Mouse (Mus musculus) C3H10T1/2 (cell line): ENCODE data around the gene Tgfa. TPM values are rescaled to one million over a fixed set of nuclear protein-coding genes. Genes with fewer than 3 reads are reported as not detected.

Source experiments
- polyA plus RNA-seq, 2 experiments: library from polyadenylated mRNA; unstranded; fragments of >200 nt; fragmentation: generic; extraction: Trizol; gene quantifications; one replicate each; pipeline ENCODE4 v1.2.1; 2012; ENCODE audit warnings: missing spikeins in 2 of 2

Gene Tgfa
- 1 to 10 TPM in 1 of 2 experiments, under 1 TPM in 1; 0.44 to 1.0 TPM for polyA plus RNA-seq

DNA sequence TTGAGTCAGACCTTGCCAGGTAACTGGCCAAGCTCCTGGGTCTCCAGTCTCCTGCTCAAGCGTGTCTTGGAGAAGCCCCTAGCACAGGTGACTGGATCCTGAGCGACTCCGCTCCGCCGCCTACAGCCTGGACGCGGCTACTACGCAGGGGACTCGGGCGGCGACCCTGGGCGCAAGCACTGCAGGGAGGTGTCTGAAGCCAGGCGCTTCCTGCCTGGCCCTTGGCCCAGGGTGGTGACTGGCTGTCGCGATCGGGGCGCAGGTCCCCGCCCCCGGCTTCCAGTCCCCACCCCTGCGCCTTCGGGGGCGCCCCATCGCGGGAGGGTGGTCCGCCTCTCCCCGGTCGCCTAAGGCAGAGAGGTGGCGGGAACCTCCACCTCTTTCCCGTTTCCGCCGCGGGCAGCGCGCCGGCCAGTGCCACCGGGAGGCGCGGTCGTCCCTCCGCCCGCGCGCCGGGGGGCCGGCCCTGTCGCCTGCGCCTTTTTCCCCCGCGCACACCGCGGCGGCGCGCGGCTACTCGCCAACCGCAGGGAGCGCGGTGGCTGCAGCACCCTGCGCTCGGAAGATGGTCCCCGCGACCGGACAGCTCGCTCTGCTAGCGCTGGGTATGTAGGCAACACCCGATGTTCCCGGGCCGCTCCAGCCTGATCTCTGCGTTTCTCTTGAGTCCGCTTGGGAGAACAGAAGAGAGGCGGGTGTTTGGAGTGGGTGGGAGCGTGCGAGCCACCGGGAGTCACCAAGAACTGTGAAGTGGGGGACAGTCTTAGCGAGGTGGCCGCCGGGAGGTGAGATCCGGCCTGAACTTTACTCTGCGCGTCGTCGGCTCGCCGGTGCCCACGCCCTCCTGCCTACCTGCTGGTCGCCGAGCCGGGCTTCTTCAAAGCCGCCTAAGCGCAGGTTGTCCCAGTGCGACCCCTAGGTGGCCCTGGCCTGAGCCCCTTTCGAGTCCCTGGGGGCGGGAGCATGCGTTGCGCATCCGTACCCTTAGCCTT lies at the start of gene Tgfa:
Tgfa (plus strand) TSS at position 283 of the 992 bp plus-strand sequence.

Other genes with a start within 250 kb of the Tgfa start
- gene Dusp11, start 233.6 kb upstream of the Tgfa start, polyA plus RNA-seq: 10 to 100 TPM in 1 of 2 experiments, 1 to 10 TPM in 1; 4.2 to 13.4 TPM
- not detected for gene Figla, start 179.1 kb upstream of the Tgfa start, polyA plus RNA-seq
- 1 to 10 TPM; 2.9 to 3.7 TPM for gene Add2, start 166.5 kb upstream of the Tgfa start, polyA plus RNA-seq
- gene Fam136a, start 170.4 kb downstream of the Tgfa start, polyA plus RNA-seq: 10 to 100 TPM in 1 of 2 experiments, 1 to 10 TPM in 1; 7.0 to 15.1 TPM
- gene Snrpg, start 176.1 kb downstream of the Tgfa start, polyA plus RNA-seq: 100 to 1,000 TPM; 306 to 509 TPM
- 10 to 100 TPM in 1 of 2 experiments, 1 to 10 TPM in 1; 3.5 to 49.3 TPM for gene Pcyox1, start 201.9 kb downstream of the Tgfa start, polyA plus RNA-seq
- 10 to 100 TPM in 1 of 2 experiments, 1 to 10 TPM in 1; 3.4 to 17.8 TPM for gene Tia1, start 209.0 kb downstream of the Tgfa start, polyA plus RNA-seq
- gene Gm44790, start 231.4 kb downstream of the Tgfa start, polyA plus RNA-seq: not detected
- 10 to 100 TPM in 1 of 2 experiments, 1 to 10 TPM in 1; 4.2 to 12.0 TPM for gene C87436, start 243.2 kb downstream of the Tgfa start, polyA plus RNA-seq